ENCODE assay signal across 8 mouse cellular contexts in genomic region chr7:25710519-25711130, GRCm38 (mm10). TPM values are rescaled to one million over a fixed set of nuclear protein-coding genes. Genes with fewer than 3 reads are reported as not detected.
A peak's percentile ranks its signal among the peaks of the same experiment; 100 is the strongest.
DNase-seq lines count a peak whose midpoint lies in the region; ATAC-seq lines count a peak whose summit lies in the region.

No protein-coding gene starts in this region.

- peaks cover 9% of the 10 kb centered on the region for H3K4me1 ChIP-seq in forebrain, embryonic 16.5 days (replicated peaks; ENCODE audit: control insufficient read depth, insufficient read depth, low read length)
- peaks cover 61% of the 10 kb centered on the region for H3K4me1 ChIP-seq in limb, embryonic 10.5 days

- no peak overlapping the region for H3K27ac ChIP-seq in forebrain, embryonic 16.5 days (ENCODE audit: low read length)
- H3K27ac ChIP-seq in limb, embryonic 10.5 days, result peak overlapping the region; percentile 84

- H3K4me3 ChIP-seq in forebrain, embryonic 16.5 days (replicated peaks; ENCODE audit: low read length), result no peak overlapping the region
- peak overlapping the region; percentile 22 for H3K4me3 ChIP-seq in limb, embryonic 10.5 days

- no peaks in the 10 kb centered on the region for H3K9me3 ChIP-seq in forebrain, embryonic 16.5 days (ENCODE audit: control insufficient read depth, low read length)
- H3K9me3 ChIP-seq in limb, embryonic 10.5 days (replicated peaks), result no peaks in the 10 kb centered on the region

- H3K36me3 ChIP-seq in forebrain, embryonic 16.5 days (ENCODE audit: control insufficient read depth, insufficient read depth), result peaks cover 26% of the 10 kb centered on the region
- peaks cover 36% of the 10 kb centered on the region for H3K36me3 ChIP-seq in limb, embryonic 10.5 days

- WGBS in forebrain, embryonic 16.5 days, result 4% methylated on average over 7 of the region's 7 CpGs
- WGBS in limb, embryonic 10.5 days, result 10% methylated on average over 6 of the region's 7 CpGs

- peak; percentile 24; the same call in 1 of the 2 replicates for ATAC-seq in forebrain, embryonic 16.5 days
- no peak for ATAC-seq in granulocyte monocyte progenitor cell, adult 5-6 weeks (replicated peaks; ENCODE audit: poor library complexity, severe bottlenecking)

- DNase-seq in kidney, postnatal 14 days, result peak; percentile 37
- no peak for DNase-seq in kidney, adult 9 months
- DNase-seq in Muller cell, postnatal 12 days (ENCODE audit: inconsistent ontology term), result peak; percentile 76
- no peak for DNase-seq in limb, embryonic 10.5 days (ENCODE audit: low spot score)
- DNase-seq in right cerebral cortex, adult 2 months (ENCODE audit: low spot score in 2 of 2), result peak; percentile 74
- no peak for DNase-seq in T-cell, adult 2 months (ENCODE audit: low spot score)

- H3K9ac ChIP-seq in forebrain, embryonic 16.5 days (replicated peaks; ENCODE audit: low read depth, low read length), result peak overlapping the region; percentile 15; the same call in 1 of the 2 replicates

- H3K4me2 ChIP-seq in forebrain, embryonic 16.5 days (ENCODE audit: low read length), result no peak overlapping the region

- no peaks in the 10 kb centered on the region for H3K27me3 ChIP-seq in forebrain, embryonic 16.5 days (replicated peaks; ENCODE audit: control insufficient read depth, insufficient read depth, low read length)
- H3K27me3 ChIP-seq in limb, embryonic 10.5 days (ENCODE audit: low read depth, poor library complexity, severe bottlenecking), result 0 out of 2 replicates have a peak, but pooled peaks cover 5% of the 10 kb centered on the region

RNA-seq across cellular contexts. Expression of gene Ccdc97, which starts 8.3 kb away (rescaled TPM):
- polyA plus RNA-seq in forebrain, embryonic 16.5 days (2015; fragmentation: Nextera tagmentation; extraction: Ambion mirVana), result 29.5 and 33.7 TPM in 2 replicates
- 31.5 and 32.3 TPM in 2 replicates for polyA plus RNA-seq in limb, embryonic 10.5 days (2016; fragmentation: Nextera tagmentation; extraction: Ambion mirVana)
- 35.6 and 51.7 TPM in 2 replicates for total RNA-seq in granulocyte monocyte progenitor cell, adult 5-6 weeks (2014; fragmentation: Nextera tagmentation)
- 8.9 and 14.8 TPM in 2 replicates for total RNA-seq in granulocyte monocyte progenitor cell, adult 5-6 weeks (2017)

RNA-seq across cellular contexts. Expression of gene Tgfb1, which starts 23.8 kb away (rescaled TPM):
- polyA plus RNA-seq in forebrain, embryonic 16.5 days (2015; fragmentation: Nextera tagmentation; extraction: Ambion mirVana), result 0.54 and 0.93 TPM in 2 replicates
- polyA plus RNA-seq in limb, embryonic 10.5 days (2016; fragmentation: Nextera tagmentation; extraction: Ambion mirVana), result 1.4 and 1.6 TPM in 2 replicates
- total RNA-seq in granulocyte monocyte progenitor cell, adult 5-6 weeks (2014; fragmentation: Nextera tagmentation), result 261 and 291 TPM in 2 replicates
- 26.4 and 34.3 TPM in 2 replicates for total RNA-seq in granulocyte monocyte progenitor cell, adult 5-6 weeks (2017)

RNA-seq across cellular contexts. Expression of gene B9d2, which starts 30.0 kb away (rescaled TPM):
- 35.6 and 41.3 TPM in 2 replicates for polyA plus RNA-seq in forebrain, embryonic 16.5 days (2015; fragmentation: Nextera tagmentation; extraction: Ambion mirVana)
- 33.0 and 37.7 TPM in 2 replicates for polyA plus RNA-seq in limb, embryonic 10.5 days (2016; fragmentation: Nextera tagmentation; extraction: Ambion mirVana)
- 49.7 and 53.8 TPM in 2 replicates for total RNA-seq in granulocyte monocyte progenitor cell, adult 5-6 weeks (2014; fragmentation: Nextera tagmentation)
- 31.0 and 49.9 TPM in 2 replicates for total RNA-seq in granulocyte monocyte progenitor cell, adult 5-6 weeks (2017)

RNA-seq across cellular contexts. Expression of gene Tmem91, which starts 35.7 kb away (rescaled TPM):
- 13.5 and 28.3 TPM in 2 replicates for polyA plus RNA-seq in forebrain, embryonic 16.5 days (2015; fragmentation: Nextera tagmentation; extraction: Ambion mirVana)
- polyA plus RNA-seq in limb, embryonic 10.5 days (2016; fragmentation: Nextera tagmentation; extraction: Ambion mirVana), result 2.9 and 3.4 TPM in 2 replicates
- total RNA-seq in granulocyte monocyte progenitor cell, adult 5-6 weeks (2014; fragmentation: Nextera tagmentation), result 0.75 and 1.5 TPM in 2 replicates
- total RNA-seq in granulocyte monocyte progenitor cell, adult 5-6 weeks (2017), result not detected in 2 replicates

RNA-seq across cellular contexts. Expression of gene Hnrnpul1, which starts 43.9 kb away (rescaled TPM):
- 44.2 and 46.6 TPM in 2 replicates for polyA plus RNA-seq in forebrain, embryonic 16.5 days (2015; fragmentation: Nextera tagmentation; extraction: Ambion mirVana)
- 61.7 and 67.7 TPM in 2 replicates for polyA plus RNA-seq in limb, embryonic 10.5 days (2016; fragmentation: Nextera tagmentation; extraction: Ambion mirVana)
- total RNA-seq in granulocyte monocyte progenitor cell, adult 5-6 weeks (2014; fragmentation: Nextera tagmentation), result 146 and 152 TPM in 2 replicates
- 146 and 175 TPM in 2 replicates for total RNA-seq in granulocyte monocyte progenitor cell, adult 5-6 weeks (2017)

Comparison
In these comparisons a context has a peak if more than half of its experiments do, and no peak if none do; other contexts are left out.
1. DNase-seq: peak in kidney, postnatal 14 days (single experiment), Muller cell, postnatal 12 days (single experiment) and right cerebral cortex, adult 2 months (2 of 2); none in kidney, adult 9 months (single experiment), limb, embryonic 10.5 days (single experiment) and T-cell, adult 2 months (single experiment).